Mouse (Mus musculus) ZHBTc4 (cell line): Measurements from ENCODE around the gene Wdr93.
A peak's percentile ranks its signal among the peaks of the same experiment; 100 is the strongest.

Source experiments
- DNase-seq: peaks from one replicate; pipeline ENCODE4 v3.0.0-alpha.2; 2011; ENCODE audit warnings: low read depth, low spot score

Gene Wdr93

DNA sequence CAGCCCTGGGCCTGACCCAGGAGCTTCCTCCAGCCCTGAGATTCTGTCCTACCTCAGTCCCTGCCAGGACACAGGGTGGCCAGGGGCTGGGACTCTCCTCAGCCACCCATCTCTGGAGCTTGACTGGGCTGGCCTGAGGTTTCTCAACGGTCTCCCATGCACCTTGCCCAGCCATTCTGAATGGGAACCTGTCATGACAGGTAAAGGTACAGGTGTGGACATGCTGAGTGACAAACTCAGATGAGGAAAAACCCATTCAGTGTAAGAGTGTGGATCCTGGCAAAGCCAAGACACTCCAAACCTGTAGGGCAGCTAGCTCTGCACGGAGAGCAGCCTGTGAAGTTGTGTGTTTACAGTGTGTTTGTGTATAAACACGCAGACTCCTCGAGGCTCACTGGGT lies 57.4 kb downstream of the Wdr93 start:
- DNase-seq, result no peak

DNA sequence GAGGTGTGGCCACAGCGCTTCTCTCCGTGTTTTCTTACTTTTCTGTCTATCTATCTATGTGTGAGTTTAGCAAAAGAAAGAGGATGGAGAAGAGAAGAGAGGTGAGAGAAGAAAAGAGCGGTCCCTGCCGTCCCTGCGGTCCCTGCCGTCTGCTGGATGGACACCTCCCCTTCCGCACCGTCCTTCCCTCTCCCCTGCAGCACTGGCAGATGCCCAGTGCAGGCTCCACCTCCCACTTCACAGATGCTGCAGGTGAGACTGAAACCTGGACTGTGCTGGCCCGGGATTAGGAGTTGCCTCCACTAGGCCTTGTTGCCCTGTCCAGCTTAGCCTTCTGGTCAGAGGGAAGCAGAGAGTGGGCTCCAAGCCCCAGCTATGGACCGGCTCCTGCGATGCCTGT lies 58.4 kb downstream of the Wdr93 start:
- DNase-seq, result no peak

DNA sequence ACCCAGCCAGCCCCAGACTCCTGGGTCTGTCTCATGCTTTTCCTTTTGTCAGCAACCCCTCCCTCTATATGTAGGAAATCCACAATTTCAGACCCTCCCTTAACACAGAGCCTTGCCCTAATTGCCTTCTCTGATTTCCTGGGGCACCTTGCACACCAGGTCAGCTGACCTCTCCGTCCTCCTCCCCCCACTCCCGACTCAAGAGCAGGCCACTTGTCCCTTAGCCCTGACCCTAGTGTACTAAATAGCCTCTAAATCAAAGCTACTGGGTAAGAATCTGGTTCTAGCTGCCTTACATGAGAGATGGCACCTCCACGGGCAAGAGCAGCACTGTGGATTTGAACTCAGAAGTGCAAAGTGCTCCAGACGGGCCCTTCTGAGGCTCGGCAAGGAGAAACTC lies 59.1 kb downstream of the Wdr93 start:
- no peak for DNase-seq

DNA sequence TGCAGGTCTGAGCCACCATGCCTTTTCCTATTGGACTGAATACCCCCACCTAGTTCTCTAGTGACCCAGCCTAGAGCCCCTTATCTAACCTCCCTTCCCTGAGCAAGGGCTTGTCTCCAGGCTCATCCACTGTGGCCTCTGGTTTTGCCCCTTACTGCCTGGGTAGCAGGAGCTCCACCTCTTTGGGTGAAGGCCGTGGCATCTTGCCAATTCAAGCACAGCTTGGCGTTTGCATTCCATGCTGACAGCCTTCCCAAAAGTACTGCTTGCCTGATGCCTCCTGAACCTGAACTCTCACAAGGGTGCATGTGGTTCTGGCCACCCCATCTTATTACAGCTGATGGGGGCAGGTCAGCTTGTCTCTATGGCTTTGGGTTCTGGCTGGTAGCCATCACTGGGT lies 60.9 kb downstream of the Wdr93 start:
- no peak for DNase-seq

DNA sequence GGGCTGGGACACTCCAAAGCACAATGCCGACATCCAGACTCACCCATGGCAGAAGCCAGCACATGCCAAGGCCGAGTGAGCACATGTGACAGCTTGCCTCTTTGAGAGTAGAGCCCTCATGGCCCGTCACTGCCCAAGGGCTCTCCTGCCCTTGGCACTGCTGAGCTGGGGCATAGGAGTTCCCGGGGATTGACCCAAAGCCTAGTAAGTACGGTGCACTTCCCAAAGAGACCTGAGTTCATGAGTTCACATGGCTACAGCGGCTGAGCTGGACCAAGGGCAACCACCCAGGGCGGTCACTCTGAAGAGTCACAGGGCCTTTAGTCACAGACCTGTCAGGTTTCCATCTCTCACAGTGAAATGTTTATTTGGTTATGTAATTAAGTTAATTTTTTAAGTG lies 65.6 kb downstream of the Wdr93 start:
- no peak for DNase-seq

- peak; percentile 87 for DNase-seq
These were observed 67.9 kb downstream of the Wdr93 start, which contains the start of gene Mesp2 for GRCm38 (mm10) chr7:79810611-79811506. Mesp2 (plus strand) TSS chr7:79810727.

DNA sequence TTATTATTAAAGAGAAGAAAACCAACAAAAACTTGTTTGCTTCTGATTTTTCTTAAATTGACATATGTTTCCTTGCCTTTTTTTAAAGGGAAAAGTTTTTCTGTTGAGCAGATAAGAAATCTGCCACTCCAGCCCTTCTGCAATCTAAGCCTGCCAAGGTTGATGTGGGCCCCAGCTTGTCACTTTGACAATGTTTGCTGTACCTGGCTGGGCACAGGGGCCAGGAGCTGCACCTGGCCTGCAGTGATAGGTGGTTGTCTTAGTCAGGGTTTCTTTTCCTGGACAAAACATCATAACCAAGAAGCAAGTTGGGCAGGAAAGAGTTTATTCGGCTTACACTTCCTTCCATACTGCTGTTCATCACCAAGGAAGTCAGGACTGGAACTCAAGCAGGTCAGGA lies 70.4 kb downstream of the Wdr93 start:
- no peak for DNase-seq

- DNase-seq, result peak; percentile 48
These were observed 75.4 kb downstream of the Wdr93 start for GRCm38 (mm10) chr7:79818321-79818720.

DNA sequence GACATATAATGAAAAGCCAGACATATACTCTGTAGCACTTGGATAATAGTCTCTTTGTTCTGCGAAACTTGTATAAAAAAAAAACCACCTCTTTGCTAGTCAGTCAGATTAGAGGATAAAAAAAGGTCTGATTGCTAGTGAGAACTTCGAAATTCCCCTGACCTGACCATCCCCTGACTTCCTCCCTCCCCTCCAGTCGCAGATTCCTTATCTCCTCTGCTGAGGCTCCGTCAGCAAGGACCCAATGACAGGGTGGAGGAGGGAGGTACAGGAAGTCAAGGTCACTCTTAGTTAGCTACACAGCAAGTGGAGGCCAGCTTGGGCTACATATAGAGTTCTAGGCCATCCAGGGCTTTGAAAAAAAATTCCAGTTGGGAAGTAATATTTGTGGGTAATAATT lies 76.6 kb downstream of the Wdr93 start:
- no peak for DNase-seq

- peak; percentile 76 for DNase-seq
These were observed 77.0 kb downstream of the Wdr93 start for GRCm38 (mm10) chr7:79819996-79820395.

DNA sequence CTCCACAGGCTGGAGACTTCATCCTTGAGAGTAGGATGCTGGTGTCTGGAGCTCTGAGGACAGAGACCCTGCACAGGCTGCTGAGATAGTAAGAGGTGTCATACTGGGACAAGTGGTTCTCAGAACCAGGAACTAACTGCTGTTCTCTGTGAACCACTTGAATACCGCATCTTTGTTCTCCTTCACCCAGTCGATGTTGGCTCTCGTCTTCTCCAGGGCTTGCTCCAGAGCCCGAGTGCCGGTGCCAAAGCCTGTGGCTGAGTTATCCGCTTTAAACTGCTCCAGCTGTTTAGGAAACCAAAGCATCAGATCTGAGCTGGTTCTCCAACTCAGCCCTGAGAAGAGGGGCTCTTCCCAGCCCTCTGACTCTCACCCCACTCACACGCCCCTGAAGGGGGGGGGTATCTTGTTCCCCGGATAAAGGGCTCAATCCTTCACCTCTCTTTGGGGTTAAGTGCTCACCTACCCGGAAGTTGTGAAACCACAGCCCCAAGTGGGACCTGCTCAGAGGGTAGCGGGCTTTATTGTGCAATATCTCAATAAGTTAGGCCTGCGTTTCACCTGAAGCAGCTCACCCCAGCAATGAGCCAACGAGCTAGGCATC lies 79.2 kb downstream of the Wdr93 start:
- DNase-seq, result no peak

GRCm38 (mm10) chr7:79828341-79828740 lies 85.4 kb downstream of the Wdr93 start:
- no peak for DNase-seq

GRCm38 (mm10) chr7:79831145-79831544 lies 88.2 kb downstream of the Wdr93 start:
- no peak for DNase-seq

- DNase-seq, result no peak
These were observed 88.6 kb downstream of the Wdr93 start for GRCm38 (mm10) chr7:79831585-79831984.

- no peak for DNase-seq
These were observed 90.0 kb downstream of the Wdr93 start for GRCm38 (mm10) chr7:79832980-79833379.

DNA sequence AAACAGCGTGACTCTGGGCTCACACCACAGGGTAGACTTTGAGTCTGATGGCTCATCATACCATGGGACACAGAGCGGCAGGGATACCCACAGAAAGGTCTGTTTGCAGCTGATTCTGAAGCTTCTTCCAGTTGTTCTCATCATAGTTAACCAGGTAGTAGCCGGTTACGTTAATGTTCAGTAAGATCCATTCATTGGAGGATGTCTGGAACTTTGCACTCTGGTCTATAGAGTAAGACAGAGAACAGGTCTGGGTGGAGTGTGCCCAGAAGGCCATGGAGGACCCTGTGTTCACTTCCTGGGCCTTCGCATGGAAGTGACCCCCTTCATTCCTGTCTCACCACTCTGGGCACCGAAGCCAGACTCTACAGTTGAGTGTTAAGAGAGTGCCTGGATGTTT lies 92.2 kb downstream of the Wdr93 start:
- no peak for DNase-seq
